Mouse (Mus musculus) kidney, adult 2 months (tissue): ENCODE results near the gene Klc2.
A peak's percentile ranks its signal among the peaks of the same experiment; 100 is the strongest.

ENCODE experiments used
- CTCF ChIP-seq: fragments of 200-500 bp; conservative IDR thresholded peaks from 2 replicates; pipeline ENCODE4 v1.5.1; 2011; ENCODE audit warnings: low read depth, mild to moderate bottlenecking, control low read depth, low read length, moderate library complexity, mixed read lengths; ENCODE audit not compliant: insufficient read depth, insufficient read length
- POLR2A ChIP-seq: fragments of 200-500 bp; IDR thresholded peaks from one replicate; pipeline ENCODE4 v1.6.1; 2011; ENCODE audit warnings: low read depth, low read length, control low read depth

DNA sequence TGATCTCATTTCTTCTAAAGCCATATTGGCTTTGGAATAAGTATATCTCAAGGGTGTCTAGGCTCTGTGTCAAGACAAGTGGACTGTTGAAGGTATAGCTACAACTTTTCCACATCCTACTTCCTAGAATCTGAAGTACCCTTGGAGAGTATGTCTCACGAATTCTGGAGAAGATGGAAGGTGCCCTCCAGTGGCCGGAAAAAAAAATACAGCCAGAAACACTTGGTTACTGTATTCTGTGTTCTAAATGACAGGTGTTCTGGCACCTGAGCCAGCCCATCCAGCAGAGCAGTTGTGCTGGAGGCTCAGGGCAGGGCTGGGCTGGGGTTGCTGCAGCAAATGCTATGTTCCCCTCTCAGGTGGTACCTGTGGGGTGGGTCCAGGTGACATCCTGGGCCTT is 21.3 kb upstream of the Klc2 start:
- TF ChIP-seq POLR2A = no peak
- TF ChIP-seq CTCF = peak; percentile 34
